Mouse (Mus musculus) liver, adult 2 months (tissue): ENCODE measurements around the gene Ankrd13d.
A peak's percentile ranks its signal among the peaks of the same experiment; 100 is the strongest.

Source experiments
- CTCF ChIP-seq: fragments of 200-500 bp; IDR thresholded peaks from 2 replicates; pipeline ENCODE4 v1.5.1; 2011; ENCODE audit warnings: low read depth, low read length, control low read depth
- POLR2A ChIP-seq: fragments of 200-500 bp; IDR thresholded peaks from 2 replicates; pipeline ENCODE4 v1.6.1; 2011; ENCODE audit warnings: low read length, control low read depth; ENCODE audit not compliant: insufficient read depth; ENCODE audit errors: extremely low read depth

GRCm38 (mm10) chr19:4282898-4283553 is at the start of gene Ankrd13d:
- TF ChIP-seq CTCF (peak; percentile 81), POLR2A (no peak)
